Mouse (Mus musculus) kidney, postnatal 25 days (tissue): ENCODE data around the gene Gltp.

Experiments used
- DNase-seq, 2 experiments: peaks; one replicate each; pipeline ENCODE4 v3.0.0; 2021; ENCODE audit warnings: mixed read lengths in 2 of 2

Gene Gltp

DNA sequence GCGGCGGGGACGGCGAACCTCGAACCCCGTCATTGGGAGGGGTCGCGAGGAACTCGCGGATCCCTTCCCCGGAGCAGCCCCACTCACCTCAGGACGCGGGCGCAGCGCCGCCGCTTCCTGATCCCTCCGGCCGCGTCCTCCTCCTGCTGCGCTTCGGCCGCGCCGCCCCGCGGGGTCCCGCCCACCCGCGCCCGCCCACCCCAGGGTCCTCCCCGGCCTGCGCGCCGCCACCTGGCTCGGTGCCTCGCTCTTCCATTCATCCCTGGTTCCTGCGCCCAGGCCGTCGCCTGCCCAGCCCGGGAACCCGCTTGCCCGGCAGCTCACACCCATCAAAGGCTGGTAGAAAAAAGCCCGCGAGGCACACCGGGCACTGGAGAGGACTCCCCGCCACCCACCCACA, 32.5 kb downstream of the Gltp start, which contains the start of gene Trpv4:
Gene Trpv4 (minus strand): TSS at position 167 of the 400 bp plus-strand sequence.
- peak; percentile 61 to 83 for DNase-seq

DNA sequence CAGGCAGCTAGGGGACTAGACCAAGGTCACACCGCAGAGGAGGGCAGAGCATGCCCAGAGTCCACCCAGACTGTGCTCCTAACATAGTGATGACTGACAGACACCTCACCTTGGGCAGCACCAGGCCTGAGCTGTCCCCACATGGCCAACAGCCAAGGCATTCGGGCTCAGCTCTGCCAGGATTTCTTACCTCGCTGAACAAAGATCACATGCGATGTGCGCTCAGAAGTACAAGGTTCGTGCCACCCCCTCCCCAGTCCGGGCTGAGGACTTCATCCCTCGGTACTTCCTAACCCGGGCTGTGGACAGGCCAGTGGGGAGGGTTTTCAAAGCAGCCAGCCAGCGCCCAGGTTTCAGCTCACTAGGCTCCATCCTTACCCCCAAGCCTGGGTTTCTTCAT, 33.4 kb downstream of the Gltp start:
- DNase-seq, result peak; percentile 88 to 96

DNA sequence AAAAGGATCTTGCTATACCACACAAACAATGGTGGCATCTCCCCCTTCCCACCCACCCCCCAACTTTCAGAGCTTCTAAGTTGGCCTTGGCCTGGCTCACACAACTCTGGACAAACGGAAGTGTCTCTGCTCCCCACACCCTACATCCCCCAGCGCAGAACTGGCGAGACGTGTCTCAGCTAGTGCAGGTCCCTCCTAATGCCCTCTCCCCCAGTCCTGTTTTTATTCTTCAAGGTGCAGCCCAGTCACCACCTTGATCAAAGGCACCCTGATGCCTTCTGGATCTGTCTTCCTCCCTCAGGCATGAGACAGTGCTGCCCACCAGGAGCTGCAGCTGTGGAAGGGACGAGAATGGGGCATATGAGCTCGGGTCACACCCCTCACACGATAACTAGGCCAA, 34.5 kb downstream of the Gltp start:
- DNase-seq, result no peak

DNA sequence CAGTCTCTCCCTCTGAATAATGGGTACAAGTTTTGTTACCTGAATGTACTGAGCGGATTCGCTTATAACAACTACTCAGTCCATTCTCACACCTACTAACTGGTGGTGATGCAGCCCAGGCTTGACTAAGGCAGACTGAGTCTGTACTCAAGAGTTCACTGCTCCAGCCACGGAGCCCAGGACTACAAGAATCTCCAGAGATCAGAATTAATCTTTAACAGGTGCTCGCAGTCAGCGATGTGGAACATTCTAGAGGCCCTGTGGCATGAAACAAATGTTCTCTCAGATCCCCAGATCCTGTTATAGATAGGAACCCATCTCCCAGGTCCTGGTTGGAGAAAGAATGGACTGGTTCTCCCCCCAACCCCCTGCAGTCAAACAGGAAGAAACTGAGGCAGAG, 35.1 kb downstream of the Gltp start:
- DNase-seq, result peak; percentile 66 to 84

- DNase-seq, result peak in 1 of 2 experiments; percentile 53
These were observed 36.9 kb downstream of the Gltp start for GRCm38 (mm10) chr5:114653656-114654437.

DNA sequence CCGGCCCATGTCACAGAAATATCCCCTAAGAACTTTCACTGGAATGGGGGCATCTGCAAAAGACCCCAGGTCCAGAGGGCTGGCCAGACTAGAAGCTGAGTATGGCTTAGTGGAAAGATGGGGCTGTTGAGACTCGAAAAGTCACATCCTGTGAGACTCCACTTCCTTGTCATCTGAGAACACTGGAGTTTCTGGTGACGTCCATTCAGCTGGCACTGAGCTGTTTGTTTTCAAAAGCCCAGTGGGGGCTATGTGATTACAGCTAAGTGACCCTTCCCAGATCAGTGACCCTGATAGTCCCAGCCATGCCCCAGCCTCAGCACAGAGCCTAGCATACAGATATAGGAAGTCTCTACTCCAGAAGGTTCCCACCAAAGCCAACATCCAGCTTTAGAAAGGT, 39.3 kb downstream of the Gltp start:
- no peak for DNase-seq

- DNase-seq, result peak in 1 of 2 experiments; percentile 47
These were observed 39.8 kb downstream of the Gltp start for GRCm38 (mm10) chr5:114651002-114651401.

DNA sequence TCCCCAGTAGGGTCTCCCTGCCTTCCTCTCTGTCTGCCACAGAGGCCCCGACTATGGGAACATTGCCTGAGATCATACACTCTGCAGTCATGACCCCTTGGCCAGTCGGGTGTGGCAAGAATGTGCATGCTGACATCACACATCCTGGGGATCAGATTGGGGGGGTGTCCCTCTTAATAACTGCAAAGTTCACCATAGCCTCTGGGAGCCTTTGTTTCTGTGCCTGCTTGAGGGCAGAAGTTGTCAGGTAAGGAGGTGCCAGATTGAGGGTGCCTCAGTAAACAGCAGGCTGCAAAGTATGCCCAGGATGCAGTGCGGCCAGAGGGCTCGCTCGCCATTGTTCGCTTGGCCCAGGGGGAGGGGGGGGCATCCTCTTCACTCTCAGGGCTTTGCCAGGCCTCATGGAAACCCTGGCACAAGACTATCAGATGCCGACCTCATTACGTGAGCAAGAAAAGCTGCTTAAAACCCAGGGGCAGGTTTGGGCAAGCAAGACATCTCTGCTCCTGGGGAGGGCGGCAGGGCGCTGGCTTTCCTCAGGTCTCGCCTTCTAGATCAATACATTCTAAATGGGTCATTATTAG, 42.0 kb downstream of the Gltp start:
- DNase-seq, result peak; percentile 54 to 76

DNA sequence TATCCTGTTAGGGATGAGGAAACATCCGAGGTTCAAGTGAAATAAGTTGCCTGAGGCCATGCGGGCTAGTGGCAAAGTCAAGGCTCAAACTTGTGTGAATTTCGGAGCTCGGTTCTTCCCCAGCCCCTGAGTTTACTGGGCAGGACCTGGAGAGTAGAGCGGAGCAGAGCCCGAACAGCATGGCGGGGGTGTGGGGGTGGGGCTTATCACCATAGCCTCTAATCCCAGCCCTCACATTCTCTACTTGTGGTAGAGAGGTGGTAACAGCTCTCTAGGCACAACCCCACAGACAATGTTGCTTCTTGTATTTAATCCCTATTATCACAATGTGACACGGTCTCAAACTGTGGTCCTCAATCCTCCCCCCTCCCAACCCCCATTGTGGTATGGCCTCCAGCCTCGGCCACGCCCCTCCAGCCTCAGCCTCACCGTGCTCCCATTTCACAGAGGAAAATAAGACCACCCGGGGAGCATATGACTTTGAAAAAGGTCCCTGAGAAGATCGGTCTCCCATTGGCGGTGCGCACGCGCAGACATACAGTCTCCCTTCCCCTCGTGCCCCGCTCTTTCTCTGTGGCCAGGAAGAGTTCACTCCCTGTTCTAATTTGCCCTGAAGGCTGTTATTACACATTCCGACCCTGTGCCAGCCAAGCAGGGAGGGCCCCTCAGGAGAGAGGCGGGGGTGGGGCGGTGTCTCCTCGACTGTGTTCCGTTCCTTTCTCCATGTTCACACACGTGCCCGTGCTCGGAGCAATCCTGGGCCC, 43.4 kb downstream of the Gltp start:
- DNase-seq, result peak; percentile 51 to 83

DNA sequence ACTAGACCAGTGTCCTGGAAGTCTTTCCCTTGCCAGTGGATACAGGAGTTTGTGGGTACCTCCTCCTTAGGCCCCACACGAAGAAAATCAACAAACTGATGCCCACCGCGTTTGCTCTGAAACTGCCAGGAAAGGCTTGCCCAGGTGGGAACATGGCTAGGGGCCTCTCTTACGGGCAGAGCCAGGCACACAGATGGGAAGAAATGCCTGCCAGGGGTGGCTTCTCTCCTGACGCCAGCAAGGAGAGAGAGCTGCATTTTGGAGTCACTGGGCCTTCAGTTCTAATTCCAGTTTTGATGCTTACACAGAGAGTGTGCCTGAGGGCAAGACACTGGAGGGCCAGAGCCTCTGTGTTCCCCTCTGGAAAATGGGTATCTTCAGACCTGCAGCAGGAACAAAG, 44.9 kb downstream of the Gltp start:
- DNase-seq, result no peak

GRCm38 (mm10) chr5:114644918-114645317, 45.9 kb downstream of the Gltp start:
- no peak for DNase-seq

DNA sequence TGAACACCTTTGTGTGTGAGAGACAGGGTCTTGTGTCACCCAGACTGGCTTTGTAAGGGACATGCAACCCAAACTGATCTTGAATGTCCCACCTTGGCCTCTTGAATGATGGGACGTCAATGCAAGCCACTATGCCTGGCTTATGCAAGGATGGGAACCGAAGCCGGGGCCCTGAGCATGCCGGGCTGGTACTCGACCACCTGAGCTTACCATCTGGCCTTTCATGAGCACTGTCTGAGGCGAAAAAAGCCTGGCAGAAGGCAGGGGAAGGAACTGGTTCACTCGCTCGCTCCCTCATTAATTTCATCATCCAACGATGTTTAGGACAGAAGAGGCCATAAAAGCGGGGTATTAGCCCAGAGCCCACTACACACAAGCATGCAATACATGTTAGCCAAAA, 50.0 kb downstream of the Gltp start:
- no peak for DNase-seq

DNA sequence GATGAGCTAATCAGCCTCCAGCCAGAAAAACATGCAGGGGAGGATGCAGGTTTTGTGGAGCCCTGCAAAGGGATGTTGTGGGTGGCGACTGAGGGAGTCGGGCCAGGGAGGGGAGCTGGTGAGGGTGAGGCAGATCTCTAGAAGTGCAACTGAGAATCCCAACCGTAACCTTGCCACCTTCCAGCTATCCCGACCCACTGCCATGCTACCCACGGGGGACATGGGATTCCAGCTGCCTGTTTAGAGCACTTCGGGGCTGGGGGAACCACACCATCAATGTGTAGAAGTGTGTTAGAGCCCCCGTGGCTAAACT, 51.2 kb downstream of the Gltp start:
- no peak for DNase-seq

- peak; percentile 90 to 96 for DNase-seq
These were observed 51.8 kb downstream of the Gltp start for GRCm38 (mm10) chr5:114638769-114639644.

GRCm38 (mm10) chr5:114636091-114636490, 54.7 kb downstream of the Gltp start:
- no peak for DNase-seq

DNA sequence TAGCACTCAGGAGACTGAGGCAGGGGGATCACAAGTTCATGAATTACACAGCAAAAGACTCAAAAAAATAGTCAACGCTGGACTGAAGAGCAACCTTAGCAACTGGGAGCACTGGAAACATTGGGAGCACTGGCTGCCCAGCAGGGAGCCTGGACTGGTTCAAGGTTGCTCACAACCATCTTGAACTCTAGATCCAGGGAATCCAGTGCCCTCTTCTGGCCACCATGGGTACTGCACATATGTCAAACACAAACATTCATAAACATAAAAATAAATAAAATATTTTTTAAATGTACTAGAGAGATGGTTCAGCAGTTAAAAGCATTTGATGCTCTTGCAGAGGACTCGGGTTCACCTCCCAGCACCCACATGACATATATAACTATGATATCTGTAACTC, 59.4 kb downstream of the Gltp start:
- DNase-seq, result peak; percentile 47 to 59

DNA sequence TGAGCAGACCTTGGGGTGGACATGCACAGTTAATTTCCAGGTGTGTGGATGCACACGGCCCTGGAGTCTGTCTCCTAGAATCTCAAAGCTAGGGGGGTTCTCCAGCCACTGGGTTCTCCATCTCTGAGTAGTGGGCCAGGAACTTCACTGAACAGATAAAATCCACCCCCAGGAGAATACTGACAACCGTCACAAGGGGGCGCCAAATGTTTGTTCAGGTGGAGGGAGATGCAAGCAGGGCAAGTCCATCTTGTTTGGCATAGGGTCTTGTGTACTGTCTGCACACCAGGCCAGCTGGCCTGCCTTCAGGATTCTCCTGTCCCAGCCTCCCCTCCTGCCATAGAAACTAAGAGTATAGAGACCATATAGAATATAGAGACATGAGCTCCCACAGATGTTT, 65.2 kb downstream of the Gltp start:
- peak; percentile 65 to 68 for DNase-seq

GRCm38 (mm10) chr5:114620305-114620704, 70.5 kb downstream of the Gltp start:
- DNase-seq, result peak in 1 of 2 experiments; percentile 43
